Mouse (Mus musculus): ENCODE data around the gene Nlrc5.

DNA sequence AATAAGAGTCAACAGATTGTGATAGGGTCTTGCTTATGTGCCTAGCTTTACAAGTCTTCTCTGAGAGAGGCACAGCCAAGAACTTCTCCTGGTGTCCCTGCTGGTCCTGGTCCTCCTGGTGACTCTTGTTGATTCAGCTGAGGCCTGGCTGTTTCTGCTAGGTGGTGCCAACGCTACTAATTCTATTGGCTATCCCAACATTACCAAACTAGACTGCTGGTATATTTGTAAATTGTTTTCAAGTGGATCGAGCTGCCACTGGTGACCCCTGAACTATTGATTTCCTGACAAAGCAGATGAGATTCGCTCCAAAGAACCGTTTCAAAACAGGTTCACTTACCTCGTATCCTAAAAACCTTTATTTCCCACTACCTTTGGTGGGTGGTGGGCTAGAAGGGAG, 20.7 kb downstream of the Nlrc5 start:
- TF ChIP-seq JUND (IDR thresholded peaks at IDR 0.05; ENCODE audit: low read depth, low read length) (no peak), NRF1 (IDR thresholded peaks at IDR 0.05; ENCODE audit: insufficient read depth, low read depth, low read length, poor library complexity, severe bottlenecking) (no peak), CTCF (IDR thresholded peaks at IDR 0.05 in 2 of 3, conservative IDR thresholded peaks at IDR 0.05 in 1 of 3; ENCODE audit: control insufficient read depth in 1 of 3, insufficient read depth in 1 of 3, low read depth in 2 of 3, low read length in 3 of 3, poor library complexity in 1 of 3, severe bottlenecking in 1 of 3) (no peak), POLR2A (IDR thresholded peaks at IDR 0.05; ENCODE audit: control insufficient read depth in 1 of 2, insufficient read depth in 1 of 2, low read depth in 1 of 2, low read length in 2 of 2, poor library complexity in 1 of 2) (no peak), NELFE (IDR thresholded peaks at IDR 0.05; ENCODE audit: low read depth, low read length) (no peak), EP300 (IDR thresholded peaks at IDR 0.05; ENCODE audit: low read depth in 1 of 2, low read length in 2 of 2) (no peak), POLR2AphosphoS2 (IDR thresholded peaks at IDR 0.05; ENCODE audit: low read length) (no peak), ZNF384 (IDR thresholded peaks at IDR 0.05; ENCODE audit: low read depth, low read length) (no peak), ZC3H11A (IDR thresholded peaks at IDR 0.05; ENCODE audit: low read depth, low read length) (no peak)
